Mouse (Mus musculus): ENCODE measurements at regions not wholly inside any gene's neighbourhood (a gene's known extent, or its start where the extent isn't known, plus 50 kb on each side); places are given as distances from the start of the nearest gene placed in this dataset.

GRCm38 (mm10) chr1:137040898-137041297 is 80.7 kb upstream of the Nr5a2 start:
- Histone ChIP-seq H3K4me3 (no peak overlapping the region), H3K27me3 (no peaks in the 10 kb centered on the region), H3K4me2 (replicated peaks) (no peak overlapping the region), H3K27ac (no peak overlapping the region), H3K9ac (no peak overlapping the region), H3K36me3 (no peaks in the 10 kb centered on the region), H3K4me1 (no peaks in the 10 kb centered on the region), H3K9me3 (no peaks in the 10 kb centered on the region)
- ATAC-seq (ENCODE audit: insufficient number of reproducible peaks, insufficient read depth, low FRiP score, low TSS enrichment): no peak
- 68% methylated on average over 8 of the region's 8 CpGs for WGBS

DNA sequence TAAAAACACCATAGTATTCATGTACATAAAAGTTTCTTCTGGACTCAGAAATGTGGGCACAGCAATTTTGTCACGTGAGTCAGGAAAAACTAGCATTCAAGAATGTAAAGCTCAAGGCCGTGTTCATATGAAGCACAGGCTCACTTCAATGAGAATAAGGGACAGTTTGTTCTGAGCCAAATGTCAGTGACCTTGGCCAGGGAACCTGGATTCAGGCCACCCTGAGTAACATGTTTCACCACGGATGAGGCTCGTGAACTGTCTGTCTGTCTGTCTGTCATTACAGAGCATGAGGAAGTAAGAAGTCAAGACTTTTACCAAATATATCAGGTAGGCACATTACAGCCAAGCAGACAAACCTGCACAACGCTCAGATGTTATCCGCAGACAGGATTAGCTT is 74.3 kb upstream of the Nr5a2 start:
- Histone ChIP-seq H3K27ac (no peak overlapping the region), H3K36me3 (no peaks in the 10 kb centered on the region), H3K9me3 (no peaks in the 10 kb centered on the region), H3K9ac (no peak overlapping the region), H3K27me3 (no peaks in the 10 kb centered on the region), H3K4me2 (replicated peaks) (no peak overlapping the region), H3K4me1 (no peaks in the 10 kb centered on the region), H3K4me3 (no peak overlapping the region)
- WGBS: 89% methylated on average over 6 of the region's 6 CpGs
- ATAC-seq (ENCODE audit: insufficient number of reproducible peaks, insufficient read depth, low FRiP score, low TSS enrichment): no peak

- H3K4me1 ChIP-seq: no peaks in the 10 kb centered on the region
- no peaks in the 10 kb centered on the region for H3K36me3 ChIP-seq
- no peak for ATAC-seq (ENCODE audit: insufficient number of reproducible peaks, insufficient read depth, low FRiP score, low TSS enrichment)
- 61% methylated on average over 5 of the region's 5 CpGs for WGBS
- H3K9me3 ChIP-seq: no peaks in the 10 kb centered on the region
- H3K4me2 ChIP-seq (replicated peaks): no peak overlapping the region
- no peak overlapping the region for H3K27ac ChIP-seq
- no peak overlapping the region for H3K9ac ChIP-seq
- H3K27me3 ChIP-seq: no peaks in the 10 kb centered on the region
- H3K4me3 ChIP-seq: no peak overlapping the region
These were observed 73.4 kb upstream of the Nr5a2 start for GRCm38 (mm10) chr1:137033679-137034078.

DNA sequence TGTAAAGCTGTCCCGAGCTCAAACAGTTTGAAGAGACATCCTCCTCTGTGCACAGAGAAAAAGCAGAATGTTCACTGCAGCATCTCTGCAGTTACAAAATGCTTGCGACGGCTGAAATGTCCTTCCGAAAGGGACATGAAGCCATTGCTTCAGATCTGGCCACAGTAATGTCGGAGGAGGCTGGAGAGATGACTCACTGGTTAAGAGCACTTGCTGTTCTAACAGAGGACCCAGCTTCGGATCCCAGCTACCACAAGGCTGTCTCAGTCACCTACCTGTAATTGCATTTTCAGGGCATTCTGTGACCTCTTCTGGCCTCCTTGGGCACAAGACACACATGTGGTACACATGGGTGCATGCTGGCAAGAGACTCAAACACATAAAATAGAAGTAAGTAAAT is 63.5 kb upstream of the Nr5a2 start:
- H3K36me3 ChIP-seq: no peaks in the 10 kb centered on the region
- no peak overlapping the region for H3K4me3 ChIP-seq
- ATAC-seq (ENCODE audit: insufficient number of reproducible peaks, insufficient read depth, low FRiP score, low TSS enrichment): no peak
- H3K4me1 ChIP-seq: no peaks in the 10 kb centered on the region
- no peak overlapping the region for H3K4me2 ChIP-seq (replicated peaks)
- H3K9me3 ChIP-seq: no peaks in the 10 kb centered on the region
- WGBS: 88% methylated on average over 6 of the region's 6 CpGs
- no peak overlapping the region for H3K9ac ChIP-seq
- no peak overlapping the region for H3K27ac ChIP-seq
- H3K27me3 ChIP-seq: no peaks in the 10 kb centered on the region

- 87% methylated on average over 1 of the region's 1 CpGs for WGBS
- H3K4me3 ChIP-seq: no peak overlapping the region
- H3K9ac ChIP-seq: no peak overlapping the region
- ATAC-seq (ENCODE audit: insufficient number of reproducible peaks, insufficient read depth, low FRiP score, low TSS enrichment): no peak
- no peak overlapping the region for H3K27ac ChIP-seq
- H3K36me3 ChIP-seq: no peaks in the 10 kb centered on the region
- H3K4me1 ChIP-seq: no peaks in the 10 kb centered on the region
- H3K4me2 ChIP-seq (replicated peaks): no peak overlapping the region
- no peaks in the 10 kb centered on the region for H3K27me3 ChIP-seq
- no peaks in the 10 kb centered on the region for H3K9me3 ChIP-seq
These were observed 60.3 kb upstream of the Nr5a2 start for GRCm38 (mm10) chr1:137020528-137020927.

DNA sequence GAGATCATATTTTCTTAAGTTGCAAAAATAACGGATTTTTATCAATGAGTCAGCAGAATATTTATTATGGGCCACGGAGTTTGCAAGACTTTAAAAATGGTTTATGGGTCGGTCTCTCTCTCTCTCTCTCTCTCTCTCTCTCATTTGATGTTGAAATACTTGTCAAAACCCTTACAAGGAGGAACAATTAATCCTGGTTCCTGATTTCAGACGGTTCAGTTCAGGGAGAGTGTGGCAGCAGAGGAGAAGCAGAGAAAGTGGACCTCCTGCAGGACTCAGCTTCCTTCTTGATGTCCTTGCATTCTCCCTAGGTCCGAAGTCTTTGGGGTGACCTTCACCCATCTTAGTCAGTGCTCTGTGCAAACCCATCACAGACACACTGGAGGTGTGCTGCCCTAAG is 57.4 kb upstream of the Nr5a2 start:
- no peak overlapping the region for H3K4me3 ChIP-seq
- H3K27me3 ChIP-seq: no peaks in the 10 kb centered on the region
- no peak overlapping the region for H3K4me2 ChIP-seq (replicated peaks)
- no peaks in the 10 kb centered on the region for H3K36me3 ChIP-seq
- no peak overlapping the region for H3K27ac ChIP-seq
- no peaks in the 10 kb centered on the region for H3K4me1 ChIP-seq
- no peaks in the 10 kb centered on the region for H3K9me3 ChIP-seq
- ATAC-seq (ENCODE audit: insufficient number of reproducible peaks, insufficient read depth, low FRiP score, low TSS enrichment): no peak
- H3K9ac ChIP-seq: no peak overlapping the region
- WGBS: 87% methylated on average over 5 of the region's 5 CpGs

DNA sequence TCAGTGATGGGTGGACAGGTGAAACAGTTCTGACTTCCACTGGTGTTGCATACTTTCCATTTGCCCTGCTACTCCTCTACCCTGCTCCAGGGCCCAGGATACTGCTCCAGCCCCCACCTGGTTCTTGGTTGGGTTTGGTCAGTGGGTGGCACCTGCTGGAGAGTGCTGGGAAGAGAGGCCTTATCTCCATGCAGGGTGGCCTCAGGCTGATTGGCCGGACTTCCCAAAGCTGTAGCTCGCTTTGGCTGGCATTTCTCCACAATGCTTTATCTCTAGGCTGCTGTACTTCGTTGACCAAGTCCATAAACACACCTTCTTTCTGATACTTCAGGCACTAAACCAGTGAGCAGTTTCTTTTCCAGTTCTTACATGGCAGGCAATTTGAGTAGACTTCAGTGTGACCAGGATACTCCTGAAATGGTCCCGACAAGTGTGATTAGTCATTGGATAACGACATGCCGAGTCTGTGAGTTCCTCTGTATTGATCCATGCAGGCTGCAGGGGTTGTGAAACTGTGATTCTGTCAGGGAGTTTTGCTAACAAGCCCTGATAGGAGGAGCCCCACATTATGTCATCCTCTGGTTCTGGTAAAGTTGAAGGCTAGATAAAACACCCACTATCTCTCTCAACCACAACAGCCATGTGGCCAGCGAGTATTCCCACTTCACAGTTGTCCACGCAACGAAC is 50.1 kb upstream of the Nr5a2 start:
- Histone ChIP-seq H3K36me3 (no peaks in the 10 kb centered on the region), H3K4me3 (no peak overlapping the region), H3K4me2 (replicated peaks) (no peak overlapping the region), H3K4me1 (no peaks in the 10 kb centered on the region), H3K27ac (no peak overlapping the region), H3K9me3 (no peaks in the 10 kb centered on the region), H3K9ac (no peak overlapping the region), H3K27me3 (no peaks in the 10 kb centered on the region)
- ATAC-seq (ENCODE audit: insufficient number of reproducible peaks, insufficient read depth, low FRiP score, low TSS enrichment): no peak
- 78% methylated on average over 9 of the region's 9 CpGs for WGBS

MicroRNAs encoded in the stretch of these regions (microRNA counts, 519-probe panel; counts per million panel counts)
- microRNA mmu-miR-181a: 6,975 counts per million, percentile 97 among the panel's probes with 10 or more counts
- microRNA mmu-miR-181b+mmu-miR-181d: 2,068 counts per million, percentile 67 among the panel's probes with 10 or more counts

Small RNA genes lying in the stretch of these regions (microRNA-seq; reads per million reads assigned to microRNA genes)
- 2,311 reads per million, percentile 83 among the genes with 10 or more reads in this experiment for gene Mir181a-1
- gene Mir181b-1: 37.9 reads per million, percentile 42 among the genes with 10 or more reads in this experiment
